In genomic region chr11:63920531-63920930, GRCm38 (mm10) we compare ENCODE assay signal across 8 mouse cellular contexts. TPM values are rescaled to one million over a fixed set of nuclear protein-coding genes. Genes with fewer than 3 reads are reported as not detected.
DNase-seq lines count a peak whose midpoint lies in the region; ATAC-seq and TF ChIP-seq lines count a peak whose summit lies in the region.

No protein-coding gene starts in this region.

- H3K4me2 ChIP-seq in hindbrain, embryonic 14.5 days (replicated peaks) = peak overlapping the region; percentile 86

- peaks cover 37% of the 10 kb centered on the region for H3K4me1 ChIP-seq in hindbrain, embryonic 14.5 days (replicated peaks; ENCODE audit: control insufficient read depth, insufficient read depth, low read length)

- H3K9ac ChIP-seq in hindbrain, embryonic 14.5 days = peak overlapping the region; percentile 62

- CTCF ChIA-PET in Patski (lab: Charles Lee) = no interaction called here

- intact Hi-C loops in left cerebral cortex, postnatal 14 days (cut with DNase I) = loop anchor here (2.0 to 5.0 kb wide), 5 partner anchors 518 to 1047 kb away; no protein-coding TSS in a partner anchor

- under 1% methylated on average over 33 of the region's 33 CpGs for WGBS in hindbrain, embryonic 14.5 days

- no peaks in the 10 kb centered on the region for H3K9me3 ChIP-seq in hindbrain, embryonic 14.5 days (ENCODE audit: control insufficient read depth, low read length)

- no peaks in the 10 kb centered on the region for H3K27me3 ChIP-seq in Patski
- H3K27me3 ChIP-seq in hindbrain, embryonic 14.5 days (ENCODE audit: control insufficient read depth, insufficient read depth, low read length) = peaks cover 73% of the 10 kb centered on the region

- no peak for DNase-seq in Patski (ENCODE audit: low read depth, low spot score)
- peak; percentile 79 to 84 for DNase-seq in cerebellum, postnatal 14 days
- peak; percentile 59 to 69 for DNase-seq in frontal cortex, postnatal 36 days (ENCODE audit: low spot score in 2 of 2)
- peak; percentile 91 for DNase-seq in hindbrain, embryonic 14.5 days (ENCODE audit: low spot score)
- DNase-seq in left cerebral cortex, postnatal 14 days (ENCODE audit: low spot score in 2 of 2) = peak; percentile 77 to 80
- peak; percentile 82 to 89 for DNase-seq in right cerebral cortex, postnatal 10 days (ENCODE audit: low spot score in 2 of 2)
- peak; percentile 69 for DNase-seq in urinary bladder, postnatal 25 days (ENCODE audit: low spot score)

- POLR2A ChIA-PET in Patski (lab: Charles Lee) = interaction anchor here (1.3 kb wide), 1 partner anchor 515 kb away, joined by 3 read pairs; the partner anchor contains the start of gene Hs3st3a1

- no peaks in the 10 kb centered on the region for H3K36me3 ChIP-seq in hindbrain, embryonic 14.5 days (replicated peaks; ENCODE audit: control insufficient read depth, insufficient read depth)

- in situ Hi-C loops in Patski (cut with MboI; ENCODE audit: low pct_unique_long_range_greater_than_20kb) = loop anchor here (10.0 kb wide), 1 partner anchor 794 kb away; no protein-coding TSS in a partner anchor

- TF ChIP-seq CTCF in Patski (IDR thresholded peaks at IDR 0.05) = no peak

- H3K4me3 ChIP-seq in hindbrain, embryonic 14.5 days (replicated peaks; ENCODE audit: low read length) = peak overlapping the region; percentile 60

- peak; percentile 51 for ATAC-seq in Patski
- peak; percentile 75 for ATAC-seq in hindbrain, embryonic 14.5 days (ENCODE audit: low FRiP score)
- ATAC-seq in megakaryocyte progenitor cell, adult 5-6 weeks (replicated peaks; ENCODE audit: poor library complexity) = peak; percentile 49

- H3K27ac ChIP-seq in hindbrain, embryonic 14.5 days = peak overlapping the region; percentile 39; the same call in 1 of the 2 replicates

RNA-seq across cellular contexts. Expression of gene Hs3st3b1, which starts 1.6 kb away (rescaled TPM):
- 17.0 TPM for polyA plus RNA-seq in Patski (2021)
- polyA plus RNA-seq in hindbrain, embryonic 14.5 days (2014; fragmentation: Nextera tagmentation; extraction: Ambion mirVana) = 6.7 and 7.9 TPM in 2 replicates
- total RNA-seq in left cerebral cortex, postnatal 14 days (2021) = 1 to 10 TPM in 1 of 2 experiments, under 1 TPM in 1; 0.87 to 1.3 TPM
- total RNA-seq in megakaryocyte progenitor cell, adult 5-6 weeks (2015) = 0.17 and 0.20 TPM in 2 replicates
- 0.14 and 0.37 TPM in 2 replicates for total RNA-seq in megakaryocyte progenitor cell, adult 5-6 weeks (2017)
